Mouse (Mus musculus): ENCODE measurements around the gene Prkce.

Prkce gene

GRCm38 (mm10) chr17:86364349-86365075 lies 196.9 kb downstream of the Prkce start:
- DNase-seq (ENCODE audit: low read depth, low spot score): no peak

GRCm38 (mm10) chr17:86366919-86367318 lies 199.3 kb downstream of the Prkce start:
- no peak for DNase-seq (ENCODE audit: low read depth, low spot score)

DNA sequence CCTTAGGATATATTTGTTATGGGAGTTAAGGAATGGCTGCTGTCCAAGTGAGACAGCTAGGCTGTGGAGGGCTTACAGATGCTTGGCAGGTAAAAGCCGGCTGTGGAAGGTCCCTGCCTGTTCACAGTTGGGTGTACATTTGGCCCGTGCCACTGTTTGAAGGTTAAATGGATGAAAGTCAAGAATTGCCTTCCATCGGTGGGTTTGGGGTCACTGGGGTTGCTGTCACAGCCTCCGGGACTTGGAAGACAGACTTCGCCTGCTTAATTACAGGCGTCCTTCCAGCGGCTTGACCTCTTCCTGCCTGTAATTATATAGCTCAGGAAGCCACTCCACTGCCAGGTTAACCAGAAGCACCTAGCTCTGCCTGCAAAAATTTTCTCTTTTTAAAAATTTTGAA lies 200.1 kb downstream of the Prkce start:
- DNase-seq (ENCODE audit: low read depth, low spot score): no peak

DNA sequence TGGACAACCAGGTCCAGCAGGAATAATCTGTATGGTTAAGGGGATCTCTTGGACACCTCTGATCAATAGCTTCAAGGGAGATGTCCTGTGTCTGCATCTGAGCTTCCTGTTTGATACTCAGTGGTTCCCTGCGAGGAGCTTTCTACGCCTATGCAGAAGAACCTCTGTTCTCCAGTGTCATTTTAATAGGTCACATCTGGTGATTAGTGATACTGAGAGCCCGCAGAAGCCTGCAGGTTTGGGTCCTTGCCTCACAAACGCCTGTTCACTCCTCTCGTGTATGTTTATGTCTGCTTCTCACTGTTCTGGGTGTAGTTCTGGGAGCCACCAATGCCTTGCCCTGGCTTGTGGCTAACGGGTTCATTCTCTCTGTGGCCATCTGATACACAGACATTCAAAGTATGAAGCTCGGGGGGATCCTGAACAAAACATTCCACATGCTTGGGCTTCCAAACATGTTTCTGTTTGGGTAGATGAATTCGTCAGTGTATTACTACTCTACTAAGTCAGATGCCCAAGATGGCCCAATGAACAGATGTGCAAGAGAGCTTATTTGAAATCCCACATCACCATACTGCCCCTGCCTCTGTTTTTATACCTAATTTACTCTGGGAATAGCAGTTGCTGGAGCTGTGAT lies 202.6 kb downstream of the Prkce start:
- DNase-seq (ENCODE audit: low read depth, low spot score): no peak

DNA sequence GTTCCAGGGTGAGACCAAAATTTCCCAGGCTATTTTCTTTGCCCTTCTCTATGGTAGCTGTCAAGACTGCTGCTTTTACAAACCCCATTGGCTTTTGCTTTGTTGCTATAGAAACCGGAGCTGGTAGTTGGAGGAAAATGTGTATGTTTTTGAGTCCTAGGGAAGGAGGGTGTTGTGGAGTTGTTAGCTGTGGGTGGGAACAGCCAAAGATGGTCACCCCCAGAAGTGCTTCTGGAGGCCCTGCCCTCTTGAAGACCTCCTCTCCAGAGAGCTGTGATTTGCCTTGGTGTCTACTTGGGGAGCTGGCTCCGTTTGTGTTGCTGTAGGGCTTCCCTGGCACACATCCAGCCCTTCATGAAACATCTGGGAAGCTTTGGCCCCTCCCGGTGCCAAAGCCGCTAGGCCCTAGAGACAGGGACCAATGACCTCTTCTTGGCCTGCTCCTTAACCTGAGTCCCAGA lies 203.5 kb downstream of the Prkce start:
- DNase-seq (ENCODE audit: low read depth, low spot score): no peak

- no peak for DNase-seq (ENCODE audit: low read depth, low spot score)
These were observed 208.8 kb downstream of the Prkce start for GRCm38 (mm10) chr17:86376389-86376788.

DNA sequence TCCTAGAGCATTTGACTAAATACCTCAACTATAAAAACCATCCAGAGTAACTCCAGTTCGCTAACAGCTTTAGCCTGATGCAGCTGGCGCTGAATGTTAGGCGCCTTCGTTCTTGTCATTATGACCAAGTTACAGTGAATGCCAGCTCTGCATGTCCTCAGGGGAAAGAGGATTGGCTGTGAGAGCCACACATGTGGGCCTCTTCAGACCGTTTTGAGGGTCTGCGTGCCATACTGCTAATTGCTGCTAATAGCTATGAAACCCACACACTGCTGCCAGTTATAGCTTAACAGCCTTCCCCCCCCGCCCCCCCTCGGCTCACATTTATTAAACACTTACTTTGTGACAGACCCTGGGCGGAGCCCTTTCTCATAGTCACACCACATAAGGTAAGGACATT lies 210.3 kb downstream of the Prkce start:
- no peak for DNase-seq (ENCODE audit: low read depth, low spot score)

- no peak for DNase-seq (ENCODE audit: low read depth, low spot score)
These were observed 211.0 kb downstream of the Prkce start for GRCm38 (mm10) chr17:86378611-86379010.

- peak; percentile 38 for DNase-seq (ENCODE audit: low read depth, low spot score)
These were observed 212.0 kb downstream of the Prkce start for GRCm38 (mm10) chr17:86379405-86380137.

GRCm38 (mm10) chr17:86381464-86381863 lies 213.9 kb downstream of the Prkce start:
- no peak for DNase-seq (ENCODE audit: low read depth, low spot score)

DNA sequence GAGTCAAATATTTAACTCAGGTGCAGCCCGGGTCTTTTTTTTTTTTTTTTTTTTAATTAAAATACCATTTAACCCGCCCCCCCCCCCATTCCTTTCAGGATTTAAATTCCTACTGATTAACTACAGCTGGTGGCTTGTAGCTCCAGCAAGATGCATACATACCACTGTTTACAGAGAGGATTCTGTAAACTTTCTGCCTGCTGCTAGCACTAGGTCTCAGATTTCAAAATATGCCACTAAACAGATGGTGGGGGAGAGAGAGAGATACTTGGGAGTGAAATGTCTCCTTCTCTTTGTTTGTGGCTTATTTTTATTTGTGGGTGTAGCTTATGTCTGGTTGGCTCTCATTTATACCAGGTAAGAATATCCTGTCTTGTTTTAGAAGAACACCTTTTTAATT lies 215.3 kb downstream of the Prkce start:
- DNase-seq (ENCODE audit: low read depth, low spot score): no peak

GRCm38 (mm10) chr17:86383699-86384572 lies 216.4 kb downstream of the Prkce start:
- DNase-seq (ENCODE audit: low read depth, low spot score): no peak

DNA sequence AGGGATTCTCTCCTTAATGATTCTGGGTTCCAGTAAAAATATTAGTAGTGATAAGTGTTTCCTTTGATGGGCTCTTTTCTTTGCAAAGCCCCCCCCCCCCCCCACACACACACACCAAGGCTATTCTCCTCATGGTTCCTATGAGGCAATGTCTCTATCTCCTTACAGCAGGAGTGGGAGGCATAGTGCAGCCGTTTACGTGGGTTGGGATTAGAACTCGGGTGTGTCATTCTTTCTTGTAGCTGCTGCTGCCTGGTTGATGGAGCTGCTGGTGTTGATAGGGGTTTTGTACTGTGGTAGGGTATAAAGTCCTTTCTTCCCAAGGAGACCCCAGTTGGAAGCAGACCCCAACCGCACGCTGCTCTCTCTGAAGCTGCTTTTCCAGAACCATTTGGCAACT lies 224.9 kb downstream of the Prkce start:
- no peak for DNase-seq (ENCODE audit: low read depth, low spot score)

DNA sequence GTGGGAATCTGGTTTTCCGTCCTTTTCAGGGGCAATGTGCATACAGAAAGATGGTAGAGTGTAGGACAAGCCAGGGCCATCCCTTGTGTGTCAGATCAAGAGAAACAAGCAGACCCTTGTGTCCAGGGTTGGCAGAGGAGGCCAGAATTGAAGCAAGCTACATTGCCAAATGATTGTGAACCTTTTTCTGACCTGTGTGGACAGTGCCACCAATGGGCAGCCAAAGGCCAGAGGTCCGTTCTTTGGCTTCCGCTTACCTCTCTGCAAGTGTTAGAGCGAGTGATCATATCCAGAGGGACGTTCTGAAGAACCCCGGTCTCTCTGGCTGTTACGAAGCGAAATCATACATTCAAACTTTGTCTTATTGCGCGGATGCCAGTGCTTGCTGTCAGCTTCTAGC lies 225.6 kb downstream of the Prkce start:
- no peak for DNase-seq (ENCODE audit: low read depth, low spot score)

GRCm38 (mm10) chr17:86397097-86397496 lies 229.5 kb downstream of the Prkce start:
- DNase-seq (ENCODE audit: low read depth, low spot score): no peak

- no peak for DNase-seq (ENCODE audit: low read depth, low spot score)
These were observed 230.1 kb downstream of the Prkce start for GRCm38 (mm10) chr17:86397647-86398046.

DNA sequence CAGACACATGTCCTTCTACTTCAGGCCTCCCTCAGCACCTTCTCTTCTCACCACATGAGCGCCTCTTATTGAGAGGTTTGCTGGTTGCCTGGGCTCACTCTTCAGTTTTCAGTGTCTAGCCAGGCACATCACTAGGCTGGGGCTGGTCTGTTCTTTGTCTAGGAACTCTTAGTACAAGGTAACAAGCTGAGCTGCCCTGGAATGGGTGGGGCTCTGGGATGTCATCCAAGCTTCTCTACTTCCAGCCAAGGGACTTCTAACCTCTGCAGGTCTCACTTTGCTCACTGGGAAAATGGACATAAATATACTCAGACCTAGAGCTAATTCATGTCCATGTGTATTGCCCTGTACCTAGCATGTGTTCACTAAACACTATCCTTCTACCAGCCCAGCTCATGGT lies 230.6 kb downstream of the Prkce start:
- no peak for DNase-seq (ENCODE audit: low read depth, low spot score)

DNA sequence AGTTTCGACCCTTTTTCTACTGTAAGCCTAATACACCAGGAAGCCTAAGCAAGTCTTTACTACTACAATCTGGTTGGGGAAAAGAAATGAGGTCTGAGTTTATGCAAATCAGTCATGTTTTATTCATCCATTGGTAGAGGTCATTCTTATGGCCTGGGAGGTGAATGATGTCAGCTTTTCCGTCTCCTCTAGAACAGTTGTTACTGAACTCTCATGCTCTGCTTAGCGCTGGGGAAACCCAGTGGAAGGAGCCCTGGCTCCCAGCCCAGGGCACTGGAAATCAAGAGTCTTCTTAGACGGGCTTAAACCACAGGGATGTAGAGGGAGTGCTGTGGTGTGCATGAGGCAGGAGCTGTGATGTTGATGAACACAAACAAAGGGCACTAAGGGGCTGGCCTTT lies 232.4 kb downstream of the Prkce start:
- no peak for DNase-seq (ENCODE audit: low read depth, low spot score)

DNA sequence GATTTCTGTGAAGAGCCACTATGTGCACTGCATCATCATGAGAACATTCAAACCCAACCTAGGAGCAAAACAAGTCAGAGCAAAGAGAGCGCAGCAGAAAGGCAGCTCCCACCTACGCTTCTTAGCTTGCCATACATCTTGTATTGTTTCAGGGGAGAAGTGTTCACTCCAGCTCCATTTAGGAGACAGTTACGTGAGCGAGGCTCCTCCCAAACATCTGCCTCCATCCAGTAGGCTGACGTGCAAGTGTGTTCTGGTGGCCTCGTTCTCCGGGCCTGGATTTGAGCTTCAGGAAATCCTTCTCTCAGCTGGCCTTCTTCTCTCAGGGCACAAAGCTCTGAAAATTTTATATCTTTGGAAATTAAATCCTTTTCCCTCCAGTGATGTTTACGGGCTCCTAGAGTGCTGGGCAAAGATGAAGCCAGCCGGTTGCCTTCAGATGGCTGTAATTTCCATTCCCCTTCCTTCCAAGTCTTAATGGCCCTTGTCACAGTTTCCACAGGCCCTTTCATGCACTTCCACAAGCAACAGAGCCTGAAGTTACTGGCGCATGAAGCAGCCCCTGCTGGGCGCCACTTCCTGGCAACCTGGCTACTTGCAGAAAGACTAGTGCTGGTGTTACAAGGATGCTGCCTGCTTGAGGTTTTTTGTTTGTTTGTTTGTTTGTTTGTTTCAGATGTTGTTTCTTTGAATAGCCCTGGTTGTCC lies 237.4 kb downstream of the Prkce start:
- DNase-seq (ENCODE audit: low read depth, low spot score): no peak

DNA sequence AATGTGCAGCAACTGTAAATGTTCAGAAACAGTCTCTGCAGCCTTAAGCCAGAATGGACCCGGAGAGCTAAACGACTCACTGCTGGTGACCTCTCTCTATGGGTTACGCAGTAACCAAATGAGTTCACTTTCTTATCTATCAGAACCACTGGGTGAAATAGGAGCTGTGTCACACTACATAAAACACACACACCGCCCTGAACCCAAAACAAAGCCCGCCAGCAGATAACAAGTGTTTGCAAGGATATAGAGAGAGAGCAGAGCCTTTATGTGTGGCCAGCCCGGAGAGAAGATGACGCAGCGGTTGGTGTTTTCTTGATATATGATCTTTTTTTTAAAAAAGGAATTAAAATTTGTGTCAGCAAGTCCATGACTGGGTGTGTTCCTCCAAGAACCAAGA lies 238.1 kb downstream of the Prkce start:
- DNase-seq (ENCODE audit: low read depth, low spot score): no peak

All from retina, postnatal 7 days (tissue).